Mouse (Mus musculus) embryonic facial prominence, embryonic 11.5 days (tissue): Measurements from ENCODE around the gene Gorasp2. TPM values are rescaled to one million over a fixed set of nuclear protein-coding genes. Genes with fewer than 3 reads are reported as not detected.

Experiments used
- ATAC-seq: fragments of 200-750 bp; cut with Nextera tagmentation; replicated peaks from 2 replicates; pipeline ENCODE4 v1.8.0; 2017; ENCODE audit warnings: low read depth; ENCODE audit not compliant: insufficient number of reproducible peaks, low FRiP score, low TSS enrichment
- DNase-seq: peaks from one replicate; pipeline ENCODE4 v3.0.0-alpha.2; 2015; ENCODE audit warnings: low spot score
- H3K27ac ChIP-seq: fragments of 300-500 bp; sonication (generic); replicated peaks from 2 replicates; pipeline ENCODE4 v1.5.1; 2014; ENCODE audit warnings: mild to moderate bottlenecking, low read depth, low read length, control low read depth
- H3K27me3 ChIP-seq: fragments of 300-500 bp; sonication (generic); 2 replicates; pipeline ENCODE4 v1.6.1; 2014; ENCODE audit warnings: mild to moderate bottlenecking, low read length, moderate library complexity, mixed read lengths; ENCODE audit not compliant: control insufficient read depth, insufficient read depth
- H3K36me3 ChIP-seq: fragments of 300-500 bp; sonication (generic); replicated peaks from 2 replicates; pipeline ENCODE4 v1.6.1; 2014; ENCODE audit warnings: low read depth, mild to moderate bottlenecking, low read length, moderate library complexity, mixed read lengths; ENCODE audit not compliant: control insufficient read depth, insufficient read depth
- H3K4me1 ChIP-seq: fragments of 300-500 bp; sonication (generic); 2 replicates; pipeline ENCODE4 v1.6.1; 2014; ENCODE audit warnings: low read length, mixed read lengths; ENCODE audit not compliant: control insufficient read depth, insufficient read depth
- H3K4me2 ChIP-seq: fragments of 300-500 bp; sonication (generic); 2 replicates; pipeline ENCODE4 v1.6.1; 2014; ENCODE audit warnings: low read depth, mild to moderate bottlenecking, control low read depth, low read length, moderate library complexity
- H3K4me3 ChIP-seq: fragments of 300-500 bp; sonication (generic); 2 replicates; pipeline ENCODE4 v1.5.1; 2014; ENCODE audit warnings: low read depth, low read length, control low read depth
- H3K9ac ChIP-seq: fragments of 300-500 bp; sonication (generic); replicated peaks from 2 replicates; pipeline ENCODE4 v1.6.1; 2014; ENCODE audit warnings: mild to moderate bottlenecking, control low read depth, low read length
- H3K9me3 ChIP-seq: fragments of 300-500 bp; sonication (generic); replicated peaks from 2 replicates; pipeline ENCODE4 v1.6.1; 2016; ENCODE audit warnings: mild to moderate bottlenecking, low read length, inconsistent platforms, mixed read lengths; ENCODE audit not compliant: control insufficient read depth
- WGBS: fragments of 180-500 bp; shearing (Covaris S2); extraction: QIAGEN DNeasy Blood & Tissue Kit; methylation state at CpG from one replicate; pipeline ENCODE4 v1.1.7; 2014; 5-methylcytosine and 5-hydroxymethylcytosine counted together
- polyA plus RNA-seq: library from polyadenylated mRNA; unstranded; fragments of >200 nt; fragmentation: Nextera tagmentation; extraction: Ambion mirVana; gene quantifications from 2 replicates; pipeline ENCODE4 v1.2.1, GENCODE M21; 2014

Gene Gorasp2
- polyA plus RNA-seq: 156 and 163 TPM in 2 replicates

- DNase-seq: peak; percentile 97
- Histone ChIP-seq H3K36me3 (no peaks in the 10 kb centered on the region), H3K4me1 (no peaks in the 10 kb centered on the region), H3K4me3 (peak within 1 kb of the TSS; percentile 93), H3K4me2 (peak within 1 kb of the TSS; percentile 87), H3K27ac (peak within 1 kb of the TSS; percentile 83), H3K27me3 (no peaks in the 10 kb centered on the region), H3K9ac (peak within 1 kb of the TSS; percentile 96), H3K9me3 (no peaks in the 10 kb centered on the region)
- WGBS: 2% methylated on average over 52 of the region's 64 CpGs
- peak; percentile 96 for ATAC-seq
Observed at GRCm38 (mm10) chr2:70660887-70661714, at the start of gene Gorasp2. TSS of gene Gorasp2 (plus strand) at chr2:70661576.

DNA sequence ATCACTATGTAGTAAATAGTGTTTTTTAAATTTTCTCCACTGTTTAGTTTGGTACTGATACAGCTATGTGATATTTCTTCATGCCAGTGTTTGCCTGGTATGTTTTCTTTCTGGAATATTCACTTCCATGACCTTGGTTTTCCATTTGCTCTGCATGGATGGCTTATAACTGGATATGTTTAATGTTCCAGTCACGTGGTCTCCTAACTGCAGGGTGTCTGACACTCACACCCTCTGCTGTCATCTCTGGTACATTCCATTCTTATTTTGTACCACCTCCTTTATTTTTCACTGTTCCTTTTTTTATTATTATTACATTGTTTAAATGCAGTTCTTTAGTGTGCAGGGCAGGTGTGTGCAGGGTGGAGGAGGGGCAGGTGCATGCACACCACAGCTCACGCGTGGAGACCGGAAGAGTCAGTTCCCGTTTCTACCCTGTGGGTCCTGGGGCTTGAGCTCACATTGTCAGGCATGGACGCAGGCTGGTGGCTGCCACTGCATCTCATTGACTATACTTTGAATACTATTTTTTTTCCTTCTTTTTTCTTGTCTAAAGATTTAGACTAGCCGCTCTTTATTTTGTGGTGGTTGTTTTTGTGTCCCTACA is 46.5 kb upstream of the Gorasp2 start:
- DNase-seq: no peak
- Histone ChIP-seq H3K27ac (no peak overlapping the region), H3K4me2 (no peak overlapping the region), H3K36me3 (no peaks in the 10 kb centered on the region), H3K27me3 (no peaks in the 10 kb centered on the region), H3K9ac (no peak overlapping the region), H3K4me3 (no peak overlapping the region), H3K4me1 (no peaks in the 10 kb centered on the region), H3K9me3 (no peaks in the 10 kb centered on the region)
- ATAC-seq: no peak
- WGBS: 90% methylated on average over 7 of the region's 7 CpGs

DNA sequence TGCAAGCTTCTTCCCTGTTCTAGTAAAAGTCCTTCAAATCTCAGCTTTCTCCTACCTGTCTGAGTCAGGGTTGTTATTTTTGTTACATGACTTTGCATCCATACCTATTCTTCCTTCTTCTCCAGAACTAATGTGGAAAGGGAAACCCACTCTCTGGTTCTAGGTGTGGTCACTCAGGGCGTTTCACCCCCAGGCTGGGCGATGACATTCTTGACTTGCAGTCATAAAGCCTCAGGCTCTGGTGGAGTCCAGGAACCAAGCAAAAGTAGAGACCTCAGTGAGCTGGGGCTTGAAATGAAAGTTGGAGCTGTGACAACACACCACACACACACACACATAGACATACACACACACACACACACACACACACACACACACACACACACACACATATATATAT is 45.3 kb upstream of the Gorasp2 start:
- Histone ChIP-seq H3K27me3 (no peaks in the 10 kb centered on the region), H3K9me3 (no peaks in the 10 kb centered on the region), H3K4me1 (no peaks in the 10 kb centered on the region), H3K27ac (no peak overlapping the region), H3K9ac (no peak overlapping the region), H3K36me3 (no peaks in the 10 kb centered on the region), H3K4me2 (no peak overlapping the region), H3K4me3 (no peak overlapping the region)
- 74% methylated on average over 2 of the region's 2 CpGs for WGBS
- ATAC-seq: no peak
- DNase-seq: no peak

- DNase-seq (no peak), ATAC-seq (no peak)
- H3K4me3 ChIP-seq: no peak overlapping the region
- 70% methylated on average over 3 of the region's 3 CpGs for WGBS
- no peaks in the 10 kb centered on the region for H3K36me3 ChIP-seq
- no peak overlapping the region for H3K4me2 ChIP-seq
- H3K9ac ChIP-seq: no peak overlapping the region
- H3K4me1 ChIP-seq: no peaks in the 10 kb centered on the region
- no peaks in the 10 kb centered on the region for H3K27me3 ChIP-seq
- H3K9me3 ChIP-seq: no peaks in the 10 kb centered on the region
- H3K27ac ChIP-seq: no peak overlapping the region
Observed at GRCm38 (mm10) chr2:70616617-70617016, 44.8 kb upstream of the Gorasp2 start.

- no peak overlapping the region for H3K4me2 ChIP-seq
- no peaks in the 10 kb centered on the region for H3K9me3 ChIP-seq
- H3K9ac ChIP-seq: no peak overlapping the region
- no peaks in the 10 kb centered on the region for H3K36me3 ChIP-seq
- H3K27me3 ChIP-seq: no peaks in the 10 kb centered on the region
- WGBS: 90% methylated on average over 6 of the region's 6 CpGs
- DNase-seq (no peak), ATAC-seq (no peak)
- no peak overlapping the region for H3K27ac ChIP-seq
- H3K4me1 ChIP-seq: no peaks in the 10 kb centered on the region
- no peak overlapping the region for H3K4me3 ChIP-seq
Observed at GRCm38 (mm10) chr2:70619232-70619835, 42.0 kb upstream of the Gorasp2 start.

GRCm38 (mm10) chr2:70620225-70620624 is 41.2 kb upstream of the Gorasp2 start:
- Histone ChIP-seq H3K4me2 (no peak overlapping the region), H3K9me3 (no peaks in the 10 kb centered on the region), H3K27ac (no peak overlapping the region), H3K4me1 (no peaks in the 10 kb centered on the region), H3K9ac (no peak overlapping the region), H3K4me3 (no peak overlapping the region), H3K27me3 (no peaks in the 10 kb centered on the region), H3K36me3 (no peaks in the 10 kb centered on the region)
- 13% methylated on average over 6 of the region's 6 CpGs for WGBS
- ATAC-seq: no peak
- peak; percentile 85 for DNase-seq

DNA sequence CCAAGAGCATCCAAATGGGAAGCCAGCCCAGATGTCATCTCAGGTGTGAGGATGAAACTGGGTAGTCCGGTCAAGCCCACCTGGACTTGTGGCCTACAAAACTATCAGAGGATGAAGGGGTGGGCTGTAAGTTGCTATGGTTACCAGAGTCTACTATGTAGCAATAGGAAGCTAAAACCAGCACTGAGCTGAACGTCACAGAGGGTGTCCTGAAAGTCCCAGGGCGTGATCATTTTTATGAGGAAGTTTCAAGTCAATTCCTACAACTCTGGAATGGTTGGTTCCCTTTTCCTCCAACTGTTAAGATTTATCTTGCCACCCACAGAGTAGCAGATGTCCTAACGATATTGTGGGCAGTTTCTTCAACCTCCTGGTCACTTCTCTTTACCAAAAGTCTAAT is 39.1 kb upstream of the Gorasp2 start:
- H3K36me3 ChIP-seq: no peaks in the 10 kb centered on the region
- no peak overlapping the region for H3K4me2 ChIP-seq
- no peak overlapping the region for H3K9ac ChIP-seq
- no peaks in the 10 kb centered on the region for H3K9me3 ChIP-seq
- no peaks in the 10 kb centered on the region for H3K4me1 ChIP-seq
- no peaks in the 10 kb centered on the region for H3K27me3 ChIP-seq
- WGBS: 69% methylated on average over 4 of the region's 4 CpGs
- H3K4me3 ChIP-seq: no peak overlapping the region
- no peak overlapping the region for H3K27ac ChIP-seq
- no peak for DNase-seq
- no peak for ATAC-seq

GRCm38 (mm10) chr2:70625761-70626160 is 35.6 kb upstream of the Gorasp2 start:
- no peaks in the 10 kb centered on the region for H3K9me3 ChIP-seq
- no peaks in the 10 kb centered on the region for H3K36me3 ChIP-seq
- H3K9ac ChIP-seq: no peak overlapping the region
- H3K4me3 ChIP-seq: no peak overlapping the region
- ATAC-seq (no peak), DNase-seq (no peak)
- H3K4me1 ChIP-seq: no peaks in the 10 kb centered on the region
- no peaks in the 10 kb centered on the region for H3K27me3 ChIP-seq
- no peak overlapping the region for H3K4me2 ChIP-seq
- H3K27ac ChIP-seq: no peak overlapping the region
- 57% methylated on average over 7 of the region's 7 CpGs for WGBS
